Mouse (Mus musculus) left cerebral cortex, adult 11 months (tissue): ENCODE measurements around the gene Ralgps1.

Experiments used
- DNase-seq: peaks from one replicate; pipeline ENCODE4 v3.0.0; 2022; ENCODE audit warnings: low spot score

Ralgps1 gene

GRCm38 (mm10) chr2:33237581-33237980, 133.7 kb downstream of the Ralgps1 start:
- no peak for DNase-seq

- DNase-seq: no peak
These were observed 136.4 kb downstream of the Ralgps1 start for GRCm38 (mm10) chr2:33234848-33235247.

- DNase-seq: no peak
These were observed 137.4 kb downstream of the Ralgps1 start for GRCm38 (mm10) chr2:33233856-33234255.

- DNase-seq: no peak
These were observed 138.3 kb downstream of the Ralgps1 start for GRCm38 (mm10) chr2:33232782-33233570.

GRCm38 (mm10) chr2:33231788-33232187, 139.5 kb downstream of the Ralgps1 start:
- no peak for DNase-seq

GRCm38 (mm10) chr2:33230701-33231100, 140.6 kb downstream of the Ralgps1 start:
- no peak for DNase-seq

- no peak for DNase-seq
These were observed 142.7 kb downstream of the Ralgps1 start for GRCm38 (mm10) chr2:33228551-33228950.

- DNase-seq: no peak
These were observed 143.2 kb downstream of the Ralgps1 start for GRCm38 (mm10) chr2:33228077-33228476.

GRCm38 (mm10) chr2:33225921-33226320, 145.4 kb downstream of the Ralgps1 start:
- no peak for DNase-seq

GRCm38 (mm10) chr2:33223656-33224358, 147.5 kb downstream of the Ralgps1 start:
- no peak for DNase-seq

- DNase-seq: no peak
These were observed 148.8 kb downstream of the Ralgps1 start for GRCm38 (mm10) chr2:33222480-33222879.

- no peak for DNase-seq
These were observed 149.9 kb downstream of the Ralgps1 start for GRCm38 (mm10) chr2:33221339-33221900.

GRCm38 (mm10) chr2:33220674-33221338, 150.5 kb downstream of the Ralgps1 start:
- no peak for DNase-seq

- DNase-seq: no peak
These were observed 151.0 kb downstream of the Ralgps1 start for GRCm38 (mm10) chr2:33220246-33220645.

GRCm38 (mm10) chr2:33219637-33220036, 151.6 kb downstream of the Ralgps1 start:
- no peak for DNase-seq

GRCm38 (mm10) chr2:33218903-33219625, 152.2 kb downstream of the Ralgps1 start:
- DNase-seq: no peak

GRCm38 (mm10) chr2:33217425-33217794, 153.9 kb downstream of the Ralgps1 start:
- no peak for DNase-seq

GRCm38 (mm10) chr2:33216645-33217424, 154.5 kb downstream of the Ralgps1 start:
- no peak for DNase-seq

GRCm38 (mm10) chr2:33215700-33216509, 155.4 kb downstream of the Ralgps1 start, which contains the start of gene Angptl2:
Angptl2 (plus strand) TSS chr2:33216069.
- peak; percentile 77 for DNase-seq

GRCm38 (mm10) chr2:33215177-33215699, 156.0 kb downstream of the Ralgps1 start:
- DNase-seq: no peak
